Mouse (Mus musculus): ENCODE data around the gene Rps29. TPM values are rescaled to one million over a fixed set of nuclear protein-coding genes. Genes with fewer than 3 reads are reported as not detected.
A peak's percentile ranks its signal among the peaks of the same experiment; 100 is the strongest.

Rps29 gene
- polyA plus RNA-seq, 1 experiment from 2014 or later, result 2,055 TPM

GRCm38 (mm10) chr12:69196444-69197377, 37.7 kb upstream of the Rps29 start, which contains the start of gene Gm49383:
Gene Gm49383, minus strand, starts transcription at chr12:69197104.
- H3K4me2 ChIP-seq (ENCODE audit: low read depth, low read length), result peak within 1 kb of the TSS; percentile 78
- H3K9me3 ChIP-seq (ENCODE audit: control insufficient read depth, low read length), result no peaks in the 10 kb centered on the region
- no peaks in the 10 kb centered on the region for H3K27me3 ChIP-seq (replicated peaks; ENCODE audit: control insufficient read depth, insufficient read depth, low read length)
- peaks cover 30% of the 10 kb centered on the region for H3K36me3 ChIP-seq (ENCODE audit: control insufficient read depth, insufficient read depth, low read length)
- peak within 1 kb of the TSS; percentile 95 for H3K4me3 ChIP-seq (ENCODE audit: low read depth, low read length)
- H3K27ac ChIP-seq (replicated peaks; ENCODE audit: low read depth, low read length), result peak within 1 kb of the TSS; percentile 91
- WGBS, result 1% methylated on average over 30 of the region's 75 CpGs
- DNase-seq (ENCODE audit: low spot score) (peak; percentile 90), ATAC-seq (ENCODE audit: low read depth) (peak; percentile 82)
- H3K9ac ChIP-seq (ENCODE audit: low read depth, low read length), result peak within 1 kb of the TSS; percentile 86
- H3K4me1 ChIP-seq (ENCODE audit: control insufficient read depth, insufficient read depth, low read length), result peaks cover 21% of the 10 kb centered on the region

GRCm38 (mm10) chr12:69192637-69193036, 33.7 kb upstream of the Rps29 start:
- Histone ChIP-seq H3K27me3 (replicated peaks; ENCODE audit: control insufficient read depth, insufficient read depth, low read length) (no peaks in the 10 kb centered on the region), H3K9ac (ENCODE audit: low read depth, low read length) (no peak overlapping the region), H3K27ac (replicated peaks; ENCODE audit: low read depth, low read length) (no peak overlapping the region), H3K9me3 (ENCODE audit: control insufficient read depth, low read length) (no peaks in the 10 kb centered on the region), H3K4me2 (ENCODE audit: low read depth, low read length) (no peak overlapping the region), H3K36me3 (ENCODE audit: control insufficient read depth, insufficient read depth, low read length) (peaks cover 41% of the 10 kb centered on the region), H3K4me1 (ENCODE audit: control insufficient read depth, insufficient read depth, low read length) (peaks cover 9% of the 10 kb centered on the region; the same call in 1 of the 2 replicates), H3K4me3 (ENCODE audit: low read depth, low read length) (no peak overlapping the region)
- ATAC-seq (ENCODE audit: low read depth) (no peak), DNase-seq (ENCODE audit: low spot score) (no peak)
- 95% methylated on average over 2 of the region's 2 CpGs for WGBS

- Histone ChIP-seq H3K27ac (replicated peaks; ENCODE audit: low read depth, low read length) (no peak overlapping the region), H3K27me3 (replicated peaks; ENCODE audit: control insufficient read depth, insufficient read depth, low read length) (no peaks in the 10 kb centered on the region), H3K4me1 (ENCODE audit: control insufficient read depth, insufficient read depth, low read length) (peaks cover 9% of the 10 kb centered on the region; the same call in 1 of the 2 replicates), H3K4me2 (ENCODE audit: low read depth, low read length) (no peak overlapping the region), H3K9ac (ENCODE audit: low read depth, low read length) (no peak overlapping the region), H3K9me3 (ENCODE audit: control insufficient read depth, low read length) (no peaks in the 10 kb centered on the region), H3K4me3 (ENCODE audit: low read depth, low read length) (no peak overlapping the region), H3K36me3 (ENCODE audit: control insufficient read depth, insufficient read depth, low read length) (peaks cover 48% of the 10 kb centered on the region)
- WGBS, result 97% methylated on average over 5 of the region's 5 CpGs
- no peak for DNase-seq (ENCODE audit: low spot score)
- ATAC-seq (ENCODE audit: low read depth), result no peak
These were observed 32.4 kb upstream of the Rps29 start for GRCm38 (mm10) chr12:69191396-69191795.

GRCm38 (mm10) chr12:69190522-69190921, 31.5 kb upstream of the Rps29 start:
- DNase-seq (ENCODE audit: low spot score) (no peak), ATAC-seq (ENCODE audit: low read depth) (no peak)
- peaks cover 5% of the 10 kb centered on the region for H3K4me1 ChIP-seq (ENCODE audit: control insufficient read depth, insufficient read depth, low read length)
- H3K4me3 ChIP-seq (ENCODE audit: low read depth, low read length), result no peak overlapping the region
- H3K4me2 ChIP-seq (ENCODE audit: low read depth, low read length), result no peak overlapping the region
- H3K9ac ChIP-seq (ENCODE audit: low read depth, low read length), result no peak overlapping the region
- H3K27me3 ChIP-seq (replicated peaks; ENCODE audit: control insufficient read depth, insufficient read depth, low read length), result no peaks in the 10 kb centered on the region
- H3K36me3 ChIP-seq (ENCODE audit: control insufficient read depth, insufficient read depth, low read length), result peaks cover 48% of the 10 kb centered on the region
- H3K27ac ChIP-seq (replicated peaks; ENCODE audit: low read depth, low read length), result no peak overlapping the region
- 87% methylated on average over 1 of the region's 1 CpGs for WGBS
- H3K9me3 ChIP-seq (ENCODE audit: control insufficient read depth, low read length), result no peaks in the 10 kb centered on the region

GRCm38 (mm10) chr12:69190074-69190473, 31.1 kb upstream of the Rps29 start:
- DNase-seq (ENCODE audit: low spot score), result no peak
- Histone ChIP-seq H3K9me3 (ENCODE audit: control insufficient read depth, low read length) (no peaks in the 10 kb centered on the region), H3K9ac (ENCODE audit: low read depth, low read length) (no peak overlapping the region), H3K4me3 (ENCODE audit: low read depth, low read length) (no peak overlapping the region), H3K4me2 (ENCODE audit: low read depth, low read length) (no peak overlapping the region), H3K36me3 (ENCODE audit: control insufficient read depth, insufficient read depth, low read length) (peaks cover 48% of the 10 kb centered on the region), H3K4me1 (ENCODE audit: control insufficient read depth, insufficient read depth, low read length) (peaks cover 8% of the 10 kb centered on the region), H3K27ac (replicated peaks; ENCODE audit: low read depth, low read length) (no peak overlapping the region), H3K27me3 (replicated peaks; ENCODE audit: control insufficient read depth, insufficient read depth, low read length) (no peaks in the 10 kb centered on the region)
- 85% methylated on average over 9 of the region's 9 CpGs for WGBS
- ATAC-seq (ENCODE audit: low read depth), result no peak

- no peaks in the 10 kb centered on the region for H3K27me3 ChIP-seq (replicated peaks; ENCODE audit: control insufficient read depth, insufficient read depth, low read length)
- H3K27ac ChIP-seq (replicated peaks; ENCODE audit: low read depth, low read length), result no peak overlapping the region
- no peak overlapping the region for H3K4me3 ChIP-seq (ENCODE audit: low read depth, low read length)
- WGBS, result 74% methylated on average over 5 of the region's 5 CpGs
- no peaks in the 10 kb centered on the region for H3K9me3 ChIP-seq (ENCODE audit: control insufficient read depth, low read length)
- H3K9ac ChIP-seq (ENCODE audit: low read depth, low read length), result 0 out of 2 replicates have a peak overlapping the region, but pooled peaks have one; percentile 25
- ATAC-seq (ENCODE audit: low read depth) (no peak), DNase-seq (ENCODE audit: low spot score) (no peak)
- H3K4me2 ChIP-seq (ENCODE audit: low read depth, low read length), result no peak overlapping the region
- H3K36me3 ChIP-seq (ENCODE audit: control insufficient read depth, insufficient read depth, low read length), result peaks cover 48% of the 10 kb centered on the region
- H3K4me1 ChIP-seq (ENCODE audit: control insufficient read depth, insufficient read depth, low read length), result peaks cover 13% of the 10 kb centered on the region
These were observed 28.0 kb upstream of the Rps29 start for GRCm38 (mm10) chr12:69186811-69187471.

- ATAC-seq (ENCODE audit: low read depth), result no peak
- peaks cover 13% of the 10 kb centered on the region for H3K4me1 ChIP-seq (ENCODE audit: control insufficient read depth, insufficient read depth, low read length)
- DNase-seq (ENCODE audit: low spot score), result no peak
- H3K27me3 ChIP-seq (replicated peaks; ENCODE audit: control insufficient read depth, insufficient read depth, low read length), result no peaks in the 10 kb centered on the region
- peaks cover 46% of the 10 kb centered on the region for H3K36me3 ChIP-seq (ENCODE audit: control insufficient read depth, insufficient read depth, low read length)
- H3K4me3 ChIP-seq (ENCODE audit: low read depth, low read length), result peak overlapping the region; percentile 90
- WGBS, result 72% methylated on average over 7 of the region's 7 CpGs
- H3K9me3 ChIP-seq (ENCODE audit: control insufficient read depth, low read length), result no peaks in the 10 kb centered on the region
- peak overlapping the region; percentile 95 for H3K4me2 ChIP-seq (ENCODE audit: low read depth, low read length)
- H3K27ac ChIP-seq (replicated peaks; ENCODE audit: low read depth, low read length), result no peak overlapping the region
- peak overlapping the region; percentile 92 for H3K9ac ChIP-seq (ENCODE audit: low read depth, low read length)
These were observed 26.4 kb upstream of the Rps29 start for GRCm38 (mm10) chr12:69185371-69185770.

GRCm38 (mm10) chr12:69184342-69185295, 25.6 kb upstream of the Rps29 start:
- Histone ChIP-seq H3K36me3 (ENCODE audit: control insufficient read depth, insufficient read depth, low read length) (peaks cover 39% of the 10 kb centered on the region), H3K27me3 (replicated peaks; ENCODE audit: control insufficient read depth, insufficient read depth, low read length) (no peaks in the 10 kb centered on the region), H3K9ac (ENCODE audit: low read depth, low read length) (peak overlapping the region; percentile 92), H3K4me1 (ENCODE audit: control insufficient read depth, insufficient read depth, low read length) (peaks cover 13% of the 10 kb centered on the region), H3K27ac (replicated peaks; ENCODE audit: low read depth, low read length) (peak overlapping the region; percentile 86), H3K4me3 (ENCODE audit: low read depth, low read length) (peak overlapping the region; percentile 90), H3K9me3 (ENCODE audit: control insufficient read depth, low read length) (no peaks in the 10 kb centered on the region), H3K4me2 (ENCODE audit: low read depth, low read length) (peak overlapping the region; percentile 95)
- ATAC-seq (ENCODE audit: low read depth) (peak; percentile 60), DNase-seq (ENCODE audit: low spot score) (peak; percentile 44)
- 3% methylated on average over 62 of the region's 86 CpGs for WGBS

All from embryonic facial prominence, embryonic 14.5 days (tissue).